Mouse (Mus musculus) heart, embryonic 16.5 days (tissue): ENCODE results near the gene Hspa12a. TPM values are rescaled to one million over a fixed set of nuclear protein-coding genes. Genes with fewer than 3 reads are reported as not detected.

Experiments used
- ATAC-seq: fragments of 200-750 bp; cut with Nextera tagmentation; replicated peaks from 2 replicates; pipeline ENCODE4 v1.8.0; 2017; ENCODE audit warnings: moderate number of reproducible peaks; ENCODE audit not compliant: insufficient read depth, low FRiP score; ENCODE audit errors: extremely low read depth
- H3K27ac ChIP-seq: fragments of 300-500 bp; sonication (generic); 2 replicates; pipeline ENCODE4 v1.5.1; 2014; ENCODE audit warnings: mild to moderate bottlenecking, low read length, control low read depth, moderate library complexity
- H3K27me3 ChIP-seq: fragments of 300-500 bp; sonication (generic); 2 replicates; pipeline ENCODE4 v1.6.1; 2014; ENCODE audit warnings: low read length, mixed read lengths; ENCODE audit not compliant: control insufficient read depth, insufficient read depth
- H3K36me3 ChIP-seq: fragments of 300-500 bp; sonication (generic); 2 replicates; pipeline ENCODE4 v1.6.1; 2014; ENCODE audit not compliant: control insufficient read depth, insufficient read depth
- H3K4me1 ChIP-seq: fragments of 300-500 bp; sonication (generic); 2 replicates; pipeline ENCODE4 v1.6.1; 2014; ENCODE audit warnings: low read length, mixed read lengths; ENCODE audit not compliant: control insufficient read depth, insufficient read depth
- H3K4me2 ChIP-seq: fragments of 300-500 bp; sonication (generic); 2 replicates; pipeline ENCODE4 v1.6.1; 2014; ENCODE audit warnings: low read depth, mild to moderate bottlenecking, control low read depth, low read length
- H3K4me3 ChIP-seq: fragments of 300-500 bp; sonication (generic); 2 replicates; pipeline ENCODE4 v1.5.1; 2014; ENCODE audit warnings: mild to moderate bottlenecking, control low read depth, low read length
- H3K9ac ChIP-seq: fragments of 300-500 bp; sonication (generic); 2 replicates; pipeline ENCODE4 v1.6.1; 2014; ENCODE audit warnings: low read length, control low read depth
- H3K9me3 ChIP-seq: fragments of 300-500 bp; sonication (generic); replicated peaks from 2 replicates; pipeline ENCODE4 v1.6.1; 2016; ENCODE audit warnings: low read length; ENCODE audit not compliant: control insufficient read depth
- WGBS: fragments of 180-500 bp; shearing (Covaris S2); extraction: QIAGEN DNeasy Blood & Tissue Kit; methylation state at CpG from one replicate; pipeline ENCODE4 v1.1.7; 2014; 5-methylcytosine and 5-hydroxymethylcytosine counted together
- polyA plus RNA-seq: library from polyadenylated mRNA; unstranded; fragments of >200 nt; fragmentation: Nextera tagmentation; extraction: Ambion mirVana; gene quantifications from 2 replicates; pipeline ENCODE4 v1.2.1, GENCODE M21; 2015

The Hspa12a gene
- polyA plus RNA-seq, 1 experiment from 2014 or later: 13.7 TPM

DNA sequence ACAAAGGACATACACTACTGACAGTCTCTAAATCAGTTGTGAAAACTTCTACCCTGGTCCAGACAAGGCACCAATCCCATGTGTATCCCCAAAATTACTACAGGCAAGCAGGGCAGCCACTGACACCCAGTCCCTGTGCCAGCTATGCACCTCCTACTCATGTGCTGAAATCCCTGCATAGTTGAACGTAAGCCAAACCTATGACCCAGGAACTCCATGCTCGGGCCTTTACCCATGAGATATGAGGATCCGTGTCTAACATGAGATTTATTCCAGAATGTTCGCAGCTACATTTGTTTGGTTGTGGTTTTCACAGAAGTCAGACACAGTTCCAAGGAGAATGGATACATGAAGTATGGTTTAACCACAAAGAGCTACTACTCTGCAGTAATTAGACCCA is 103.6 kb downstream of the Hspa12a start:
- WGBS: 32% methylated on average over 4 of the region's 4 CpGs
- 0 out of 2 replicates have a peak, but pooled peaks cover under 1% of the 10 kb centered on the region for H3K9me3 ChIP-seq
- peak overlapping the region; percentile 89 for H3K27ac ChIP-seq
- H3K27me3 ChIP-seq: no peaks in the 10 kb centered on the region
- H3K36me3 ChIP-seq: no peaks in the 10 kb centered on the region
- no peak overlapping the region for H3K4me3 ChIP-seq
- peak; percentile 53; the same call in 1 of the 2 replicates for ATAC-seq
- H3K4me2 ChIP-seq: no peak overlapping the region
- peak overlapping the region; percentile 44 for H3K9ac ChIP-seq
- H3K4me1 ChIP-seq: peaks cover 41% of the 10 kb centered on the region

GRCm38 (mm10) chr19:58839345-58839744 is 104.1 kb downstream of the Hspa12a start:
- peak overlapping the region; percentile 89 for H3K27ac ChIP-seq
- 75% methylated on average over 3 of the region's 3 CpGs for WGBS
- no peak overlapping the region for H3K4me3 ChIP-seq
- H3K9me3 ChIP-seq: no peaks in the 10 kb centered on the region
- H3K4me1 ChIP-seq: peaks cover 41% of the 10 kb centered on the region
- H3K27me3 ChIP-seq: no peaks in the 10 kb centered on the region
- no peak overlapping the region for H3K4me2 ChIP-seq
- ATAC-seq: no peak
- no peaks in the 10 kb centered on the region for H3K36me3 ChIP-seq
- no peak overlapping the region for H3K9ac ChIP-seq

- Histone ChIP-seq H3K4me1 (peaks cover 35% of the 10 kb centered on the region), H3K27me3 (no peaks in the 10 kb centered on the region), H3K36me3 (no peaks in the 10 kb centered on the region), H3K9ac (no peak overlapping the region), H3K27ac (peak overlapping the region; percentile 89), H3K4me3 (no peak overlapping the region), H3K9me3 (no peaks in the 10 kb centered on the region), H3K4me2 (no peak overlapping the region)
- WGBS: 50% methylated on average over 9 of the region's 9 CpGs
- 0 out of 2 replicates have a peak, but pooled peaks have one; percentile 14 for ATAC-seq
Observed at GRCm38 (mm10) chr19:58838706-58839105, 104.7 kb downstream of the Hspa12a start.

DNA sequence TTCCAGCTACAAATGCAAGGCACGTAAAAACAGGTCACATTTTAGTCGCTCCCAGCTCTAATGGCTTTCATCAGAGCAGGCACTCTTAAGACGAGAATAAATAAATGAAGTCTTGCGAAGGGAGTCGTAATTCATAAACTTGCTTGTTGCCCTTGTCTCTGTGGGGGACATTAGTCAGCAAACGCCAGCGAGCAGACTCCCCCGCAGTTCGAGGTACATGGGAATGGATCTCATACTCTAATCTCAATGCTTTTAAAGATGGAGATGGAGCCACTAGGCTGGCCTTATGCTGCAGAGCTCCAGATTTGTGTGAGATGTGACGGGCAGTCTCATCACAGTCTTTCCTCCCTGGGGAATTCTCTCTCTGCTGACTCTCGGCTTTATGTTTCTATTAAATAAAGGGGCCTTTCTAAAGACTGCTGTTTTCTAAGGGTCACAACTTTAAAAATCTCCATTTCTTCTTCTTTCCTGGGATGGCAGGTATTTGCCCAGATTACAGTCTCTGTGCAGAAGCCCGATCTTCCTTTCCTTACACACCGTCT is 109.7 kb downstream of the Hspa12a start:
- Histone ChIP-seq H3K9ac (no peak overlapping the region), H3K4me2 (no peak overlapping the region), H3K4me1 (peaks cover 19% of the 10 kb centered on the region), H3K36me3 (no peaks in the 10 kb centered on the region), H3K9me3 (no peaks in the 10 kb centered on the region), H3K27ac (no peak overlapping the region), H3K27me3 (no peaks in the 10 kb centered on the region), H3K4me3 (no peak overlapping the region)
- ATAC-seq: no peak
- 74% methylated on average over 13 of the region's 13 CpGs for WGBS

DNA sequence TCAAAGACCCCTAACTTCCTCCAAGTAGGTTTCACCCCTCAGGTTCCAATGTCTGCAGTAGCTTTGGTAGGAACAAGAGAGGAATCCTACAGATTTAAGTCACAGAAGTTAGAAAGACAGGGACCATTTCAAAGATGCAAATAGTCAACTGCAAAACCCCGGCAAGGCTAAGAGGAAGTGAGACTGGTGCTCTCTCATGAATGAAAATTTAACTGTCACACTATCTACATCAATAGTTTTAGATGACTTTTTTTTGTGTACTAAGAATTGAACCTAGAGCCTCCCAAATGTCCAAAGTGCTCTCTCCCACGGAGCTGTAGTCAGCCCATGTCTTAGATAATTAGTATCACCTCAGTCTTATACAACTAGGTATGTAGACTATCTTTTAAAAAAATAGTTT is 110.5 kb downstream of the Hspa12a start:
- no peaks in the 10 kb centered on the region for H3K36me3 ChIP-seq
- no peaks in the 10 kb centered on the region for H3K27me3 ChIP-seq
- ATAC-seq: no peak
- H3K27ac ChIP-seq: no peak overlapping the region
- 79% methylated on average over 2 of the region's 2 CpGs for WGBS
- no peak overlapping the region for H3K4me3 ChIP-seq
- H3K4me2 ChIP-seq: no peak overlapping the region
- peaks cover 12% of the 10 kb centered on the region for H3K4me1 ChIP-seq
- H3K9ac ChIP-seq: no peak overlapping the region
- H3K9me3 ChIP-seq: no peaks in the 10 kb centered on the region

GRCm38 (mm10) chr19:58831280-58831922 is 112.1 kb downstream of the Hspa12a start:
- 88% methylated on average over 9 of the region's 9 CpGs for WGBS

GRCm38 (mm10) chr19:58830182-58830581 is 113.3 kb downstream of the Hspa12a start:
- no peak overlapping the region for H3K9ac ChIP-seq
- no peak overlapping the region for H3K4me2 ChIP-seq
- H3K27ac ChIP-seq: no peak overlapping the region
- H3K4me1 ChIP-seq: peaks cover 6% of the 10 kb centered on the region; the same call in 1 of the 2 replicates
- no peak overlapping the region for H3K4me3 ChIP-seq
- no peaks in the 10 kb centered on the region for H3K27me3 ChIP-seq
- 89% methylated on average over 7 of the region's 7 CpGs for WGBS
- H3K36me3 ChIP-seq: no peaks in the 10 kb centered on the region
- H3K9me3 ChIP-seq: no peaks in the 10 kb centered on the region
- no peak for ATAC-seq

More at GRCm38 (mm10) chr19:58831280-58831922, 112.1 kb downstream of the Hspa12a start:
- no peaks in the 10 kb centered on the region for H3K36me3 ChIP-seq
- H3K4me3 ChIP-seq: no peak overlapping the region
- H3K4me2 ChIP-seq: no peak overlapping the region
- no peaks in the 10 kb centered on the region for H3K9me3 ChIP-seq
- H3K9ac ChIP-seq: no peak overlapping the region
- peaks cover 10% of the 10 kb centered on the region for H3K4me1 ChIP-seq
- H3K27me3 ChIP-seq: no peaks in the 10 kb centered on the region
- no peak for ATAC-seq
- H3K27ac ChIP-seq: no peak overlapping the region

DNA sequence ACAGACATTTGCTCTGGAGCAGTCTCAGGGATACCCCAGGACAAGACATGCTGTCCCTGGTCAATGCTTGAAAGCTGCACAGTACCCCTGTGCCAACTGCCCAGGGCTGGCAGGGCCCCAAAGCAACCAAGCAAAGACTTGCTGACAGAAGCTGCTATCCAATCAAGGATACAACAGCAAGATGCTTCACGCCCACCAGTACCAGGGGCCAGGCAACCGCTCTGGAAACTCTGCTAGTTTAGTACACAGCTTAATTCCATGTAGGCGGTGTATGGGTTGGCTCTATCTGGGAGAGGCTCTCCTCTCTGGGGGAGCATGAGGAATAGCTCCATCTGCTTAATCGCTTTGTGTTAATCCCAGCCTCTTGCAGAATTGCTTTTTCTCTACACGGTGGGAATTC is 113.9 kb downstream of the Hspa12a start:
- Histone ChIP-seq H3K4me1 (peaks cover 6% of the 10 kb centered on the region; the same call in 1 of the 2 replicates), H3K27me3 (no peaks in the 10 kb centered on the region), H3K4me2 (no peak overlapping the region), H3K27ac (peak overlapping the region; percentile 16; the same call in 1 of the 2 replicates), H3K36me3 (peaks cover 5% of the 10 kb centered on the region; the same call in 1 of the 2 replicates), H3K9ac (no peak overlapping the region), H3K9me3 (peaks cover 3% of the 10 kb centered on the region; the same call in 1 of the 2 replicates), H3K4me3 (no peak overlapping the region)
- no peak for ATAC-seq
- 62% methylated on average over 5 of the region's 5 CpGs for WGBS

- H3K9ac ChIP-seq: no peak overlapping the region
- H3K4me2 ChIP-seq: no peak overlapping the region
- H3K9me3 ChIP-seq: peaks cover 3% of the 10 kb centered on the region; the same call in 1 of the 2 replicates
- ATAC-seq: no peak
- H3K4me1 ChIP-seq: peaks cover 20% of the 10 kb centered on the region
- no peak overlapping the region for H3K27ac ChIP-seq
- H3K4me3 ChIP-seq: no peak overlapping the region
- WGBS: 53% methylated on average over 7 of the region's 7 CpGs
- no peaks in the 10 kb centered on the region for H3K27me3 ChIP-seq
- H3K36me3 ChIP-seq: peaks cover 7% of the 10 kb centered on the region; the same call in 1 of the 2 replicates
Observed at GRCm38 (mm10) chr19:58827656-58828055, 115.8 kb downstream of the Hspa12a start.
